Mouse (Mus musculus): ENCODE measurements around the gene Pdgfb.

The Pdgfb gene

DNA sequence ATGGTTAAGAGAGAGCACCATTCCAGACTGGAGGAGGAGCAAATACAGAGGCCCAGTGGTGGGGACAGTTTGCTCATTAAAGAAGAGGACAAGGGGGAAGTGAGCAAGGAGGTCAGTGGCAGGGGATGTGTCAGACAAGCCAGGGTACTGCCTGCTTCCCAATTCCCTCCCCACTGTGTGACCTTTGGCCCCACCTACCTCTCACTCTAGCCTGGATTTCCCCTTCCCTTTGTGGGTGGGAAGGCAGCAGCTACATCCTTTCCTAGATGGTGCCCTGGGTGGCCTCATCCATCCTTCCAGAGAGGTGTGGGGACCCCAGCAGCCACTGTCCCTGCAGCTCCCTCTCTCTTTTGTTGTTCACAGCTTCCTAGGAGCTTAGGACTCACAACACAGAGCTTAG lies 20.1 kb upstream of the Pdgfb start:
- no peak for DNase-seq (ENCODE audit: low spot score in 2 of 2)

DNA sequence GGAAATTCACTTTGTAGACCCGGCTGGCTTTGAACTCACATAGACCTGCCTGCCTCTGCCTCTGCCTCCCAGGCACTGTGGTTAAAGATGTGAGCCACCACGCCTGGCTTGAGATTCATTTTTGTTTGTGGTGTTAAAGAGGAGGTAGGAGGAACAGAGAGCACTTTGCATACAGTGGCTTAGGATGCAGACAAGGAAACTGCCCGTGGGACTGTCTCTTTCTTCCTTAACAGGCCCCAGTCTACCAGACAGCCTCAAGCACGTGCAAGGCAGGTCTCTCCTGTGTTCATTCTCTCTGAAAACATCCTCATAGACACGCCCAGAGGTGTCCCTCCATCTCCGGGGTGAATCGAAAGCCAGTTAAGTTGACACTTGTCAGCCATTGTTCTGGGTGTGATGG lies 19.6 kb upstream of the Pdgfb start:
- no peak for DNase-seq (ENCODE audit: low spot score in 2 of 2)

DNA sequence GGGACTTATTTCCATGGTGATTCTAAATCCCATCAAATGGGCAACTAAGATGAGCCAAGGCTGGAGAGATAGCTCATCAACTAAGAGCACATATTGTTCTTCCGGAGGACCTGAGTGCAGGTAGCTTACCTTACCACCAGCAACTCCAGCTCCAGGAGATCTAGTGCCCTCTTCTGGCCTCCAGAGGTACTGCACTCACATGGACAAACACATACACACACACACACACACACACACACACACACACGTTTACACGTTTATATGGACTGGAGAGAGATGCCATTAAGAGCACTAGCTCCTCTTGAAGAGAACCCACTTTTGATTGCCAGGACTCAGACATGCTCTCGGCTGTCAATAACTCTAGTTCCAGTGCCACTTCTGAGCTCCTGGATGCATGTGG lies 16.4 kb upstream of the Pdgfb start:
- no peak for DNase-seq (ENCODE audit: low spot score in 2 of 2)

DNA sequence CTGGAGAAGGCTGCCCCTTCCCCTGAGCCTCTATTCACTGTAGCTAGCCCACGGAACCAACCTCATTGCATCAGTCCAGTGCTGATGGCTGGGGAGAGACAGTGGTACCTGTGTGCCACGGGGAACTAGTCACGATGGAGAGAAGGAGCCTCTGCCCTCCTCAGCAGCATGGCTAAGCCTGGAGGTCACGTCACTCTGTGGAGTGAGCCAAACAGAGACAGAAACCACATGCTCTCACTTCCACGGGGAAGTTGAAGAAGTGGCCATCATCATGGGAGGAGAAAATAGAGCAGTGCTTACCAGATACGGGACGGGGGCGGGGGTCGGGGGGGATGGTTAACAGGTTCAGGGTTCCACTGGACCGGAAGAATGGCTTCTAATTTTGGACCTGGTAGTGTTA lies 15.6 kb upstream of the Pdgfb start:
- DNase-seq (ENCODE audit: low spot score in 2 of 2), result no peak

DNA sequence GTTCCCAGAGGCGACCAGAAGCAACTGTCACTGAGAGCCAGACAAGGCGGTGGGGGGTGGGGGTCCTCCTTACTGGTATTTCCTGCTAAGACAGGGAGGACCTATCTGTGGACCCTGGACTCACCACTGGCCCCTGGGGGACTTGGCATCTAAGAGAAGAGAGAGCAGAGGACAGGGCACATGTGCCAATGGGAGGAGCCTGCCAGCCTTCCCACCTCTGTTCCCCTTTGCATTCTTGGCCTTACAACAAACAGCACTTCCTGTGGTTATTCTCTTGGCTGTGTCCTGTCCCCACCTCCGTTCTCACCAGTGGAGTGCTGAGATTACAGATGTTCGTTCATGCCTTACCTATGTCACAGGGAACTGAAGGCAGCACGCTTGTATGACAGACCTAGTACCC lies 14.1 kb upstream of the Pdgfb start:
- DNase-seq (ENCODE audit: low spot score in 2 of 2), result no peak

DNA sequence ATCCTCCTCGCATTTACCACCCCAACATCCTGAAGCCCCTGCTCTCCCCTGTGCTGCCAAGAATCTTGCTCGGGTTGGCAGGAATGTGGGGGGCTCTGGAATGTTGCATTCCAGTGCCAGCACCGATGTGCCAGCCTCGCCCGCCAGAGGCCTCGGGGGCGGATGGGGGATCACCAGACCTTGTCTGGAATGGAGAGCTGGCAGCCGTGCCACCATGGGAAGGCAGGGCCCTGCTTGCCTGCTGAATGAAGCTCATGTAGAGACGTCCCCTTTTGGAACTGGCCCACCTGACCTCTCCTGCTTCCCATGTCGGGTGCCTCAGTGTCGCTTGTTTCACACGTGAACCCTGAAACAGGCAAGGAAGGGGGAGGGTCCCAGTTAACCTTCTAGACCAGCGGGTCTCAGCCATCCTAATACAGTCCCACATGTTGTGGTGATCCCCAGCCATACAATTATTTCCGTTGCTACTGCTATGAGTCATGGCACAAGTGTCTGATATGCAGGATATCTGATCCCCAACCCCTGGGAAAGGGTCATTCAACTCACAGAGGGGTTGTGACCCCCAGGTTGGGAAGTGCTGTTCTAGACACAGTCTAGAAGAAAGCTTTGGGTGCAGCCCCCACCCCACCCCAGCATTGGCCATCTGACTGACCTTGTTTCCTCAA lies 12.0 kb upstream of the Pdgfb start:
- DNase-seq (ENCODE audit: low spot score in 2 of 2), result no peak

DNA sequence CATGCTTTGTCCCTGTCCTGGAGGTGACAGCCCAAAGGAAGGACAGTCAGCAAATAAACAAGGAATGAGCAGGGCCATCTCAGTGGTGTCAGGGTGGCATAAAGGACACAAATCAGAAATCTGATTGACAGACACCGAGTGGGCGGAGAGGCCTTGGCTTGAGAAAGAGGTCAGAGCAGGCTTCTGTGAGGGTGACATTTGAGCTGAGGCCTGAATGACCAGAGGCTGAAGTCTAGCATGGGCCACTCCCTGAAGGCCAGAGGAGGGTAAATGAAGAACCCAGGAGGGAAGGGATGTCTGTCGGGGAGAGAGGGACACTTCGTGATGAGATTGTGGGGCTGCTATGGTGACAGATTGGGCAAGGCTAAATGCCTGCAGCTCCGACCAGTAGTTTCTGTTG lies 11.3 kb upstream of the Pdgfb start:
- DNase-seq (ENCODE audit: low spot score in 2 of 2), result no peak

DNA sequence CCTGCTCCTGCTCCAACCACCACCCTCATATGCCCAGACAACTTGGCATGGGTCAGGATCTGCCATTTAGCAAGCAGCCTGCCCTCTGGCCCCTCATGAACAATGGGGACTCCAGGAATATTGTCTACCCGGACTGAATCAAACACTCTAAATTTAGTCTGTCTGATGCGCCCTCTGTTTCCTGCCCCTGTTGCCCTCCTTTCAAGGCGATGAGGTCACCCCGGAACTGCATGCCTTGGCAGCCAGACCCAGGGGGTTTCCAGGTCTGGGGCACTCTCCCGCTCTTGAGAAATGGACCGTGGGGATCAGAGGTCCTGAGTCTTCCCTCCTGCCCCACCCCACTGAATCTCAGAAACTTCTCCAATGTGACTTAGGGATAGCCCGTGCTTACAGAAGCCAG lies 10.8 kb upstream of the Pdgfb start:
- no peak for DNase-seq (ENCODE audit: low spot score in 2 of 2)

DNA sequence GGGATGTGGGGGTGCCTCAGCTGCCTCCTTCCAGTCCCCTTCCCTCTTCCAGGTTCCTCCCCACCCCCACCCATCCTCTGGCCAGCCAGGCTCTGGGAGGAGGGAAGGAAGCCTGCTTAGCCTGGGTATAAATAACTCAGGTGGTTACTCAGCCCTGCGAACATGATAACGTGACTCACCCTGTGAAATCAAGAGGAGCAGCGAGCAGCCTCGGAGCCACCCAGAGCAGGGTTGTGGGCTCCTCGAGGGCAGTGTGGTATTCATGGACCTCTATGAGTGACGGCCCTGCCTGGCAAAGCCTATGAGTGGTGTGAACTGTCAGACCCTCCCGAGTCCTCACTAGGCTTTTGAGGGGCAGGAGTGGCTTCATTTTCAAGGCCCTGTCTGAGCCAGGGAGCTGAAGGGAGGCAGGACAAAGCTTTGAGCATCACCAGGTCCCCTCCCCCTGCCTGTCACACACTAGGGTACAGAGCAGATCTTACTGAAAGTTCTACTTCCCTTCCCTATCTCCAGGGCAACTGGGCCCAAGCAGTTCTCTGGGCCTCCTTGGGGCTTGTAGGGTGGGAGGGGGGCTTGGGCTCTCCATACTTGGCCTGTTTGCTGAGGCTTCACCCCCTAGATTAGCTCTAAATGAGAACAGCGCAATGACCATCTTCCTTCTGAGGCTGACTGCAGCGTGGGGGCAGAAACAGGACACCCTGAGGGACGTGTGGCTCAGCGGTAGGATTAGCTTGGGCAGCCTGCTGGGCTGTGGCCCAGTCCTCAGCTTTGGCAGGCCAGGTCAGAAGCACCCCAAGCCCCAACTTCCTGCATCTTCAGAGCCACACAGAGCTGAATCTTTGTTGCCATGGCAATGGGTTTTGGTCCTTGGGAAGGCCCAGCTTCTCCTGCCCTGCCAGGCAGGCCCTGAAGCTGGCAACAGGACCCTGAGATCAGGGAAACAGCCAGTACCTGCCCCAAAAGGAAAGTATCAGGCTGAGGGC lies 9.8 kb upstream of the Pdgfb start:
- DNase-seq (ENCODE audit: low spot score in 2 of 2), result peak in 1 of 2 experiments; percentile 70

DNA sequence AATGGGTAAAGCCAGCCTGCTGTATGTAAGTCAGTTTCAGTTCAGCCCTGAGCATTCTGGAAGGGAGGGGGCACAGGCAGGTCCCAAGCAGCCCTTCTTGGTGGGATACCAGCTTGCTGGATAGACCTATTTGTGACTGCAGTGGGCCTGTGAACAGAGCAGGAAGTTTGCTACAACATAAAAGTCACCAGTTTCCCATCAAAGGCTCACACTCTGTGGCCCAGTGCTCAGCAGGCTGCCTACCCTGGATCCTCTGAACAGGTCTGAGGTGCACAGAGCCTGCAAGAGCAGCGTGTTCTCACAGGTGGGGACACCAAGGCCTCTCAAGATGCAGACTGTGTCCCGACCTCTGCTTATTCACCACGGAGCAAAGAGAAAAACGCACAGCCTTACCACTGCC lies 5.7 kb upstream of the Pdgfb start:
- DNase-seq (ENCODE audit: low spot score in 2 of 2), result no peak

DNA sequence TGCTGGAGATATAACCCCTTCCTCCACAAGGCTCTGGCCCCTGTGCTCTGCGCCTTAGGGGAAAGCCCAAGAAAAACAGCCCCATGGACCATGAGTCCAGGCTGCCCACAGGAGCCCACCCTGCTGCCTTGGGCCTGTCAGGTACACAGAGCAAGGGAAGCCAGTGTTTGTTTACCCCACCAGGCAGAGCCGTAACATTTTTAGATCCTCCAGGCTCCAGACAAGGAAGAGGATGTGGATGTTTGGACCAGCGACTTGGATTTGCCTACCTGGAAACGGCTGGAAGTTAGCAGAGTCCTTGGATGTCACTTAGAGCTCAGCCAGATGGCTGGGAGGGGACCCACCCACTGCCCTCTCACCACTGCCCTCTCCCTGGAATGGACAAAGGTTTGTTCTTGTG lies 4.8 kb upstream of the Pdgfb start:
- no peak for DNase-seq (ENCODE audit: low spot score in 2 of 2)

DNA sequence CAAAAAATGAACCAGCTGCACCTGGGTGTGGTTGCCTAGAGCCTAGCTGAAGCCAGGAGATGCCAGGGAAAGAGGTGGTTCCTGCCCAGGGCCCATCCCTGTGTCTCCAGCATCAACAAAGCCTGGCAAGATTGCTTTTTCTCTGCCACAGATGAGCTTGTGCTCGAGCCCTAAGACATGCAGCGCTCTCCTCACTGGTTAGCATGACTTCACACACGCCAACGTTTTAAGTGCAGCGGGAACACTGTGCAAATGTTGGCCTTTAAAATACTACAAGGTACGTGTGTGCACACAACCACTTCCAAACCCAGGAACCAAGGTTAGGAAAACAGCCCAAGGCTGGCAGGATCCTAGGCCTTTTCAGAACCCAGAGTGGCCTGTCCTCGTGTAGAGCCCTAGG lies 4.4 kb upstream of the Pdgfb start:
- DNase-seq (ENCODE audit: low spot score in 2 of 2), result no peak

DNA sequence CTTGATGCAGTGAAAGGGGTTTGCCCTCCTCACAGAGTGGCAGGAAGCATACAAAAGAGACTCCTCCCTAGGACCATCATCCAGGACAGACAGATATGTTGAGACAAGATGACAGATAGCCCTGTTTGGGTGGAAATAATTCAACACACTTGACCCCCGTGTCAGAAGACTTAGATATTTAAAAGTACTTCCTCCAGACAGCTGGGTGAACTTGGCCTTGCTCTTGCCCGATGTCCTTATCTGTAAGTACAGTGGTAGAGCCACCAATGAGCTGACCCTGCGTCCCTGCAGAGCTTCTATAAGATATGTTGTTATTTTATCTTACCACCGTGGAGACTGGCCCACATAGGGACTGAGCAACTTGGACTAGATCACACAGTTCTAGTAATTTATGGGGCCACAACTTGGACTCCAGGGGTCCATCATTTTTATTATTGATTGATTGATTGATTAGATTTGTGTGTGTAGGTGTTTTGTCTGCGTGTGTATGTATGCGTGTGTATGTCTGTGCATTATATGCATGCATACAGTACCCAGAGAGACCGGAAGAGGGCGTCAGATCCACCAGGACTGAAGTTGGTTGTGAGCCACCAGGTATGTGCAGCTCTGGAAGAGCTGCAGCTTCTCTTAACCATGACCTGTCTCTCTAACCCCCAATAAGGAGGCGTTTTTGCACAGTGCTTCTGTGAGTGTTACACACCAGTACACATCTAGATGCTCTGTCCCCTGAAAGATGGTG lies 2.0 kb upstream of the Pdgfb start:
- DNase-seq (ENCODE audit: low spot score in 2 of 2), result no peak

DNA sequence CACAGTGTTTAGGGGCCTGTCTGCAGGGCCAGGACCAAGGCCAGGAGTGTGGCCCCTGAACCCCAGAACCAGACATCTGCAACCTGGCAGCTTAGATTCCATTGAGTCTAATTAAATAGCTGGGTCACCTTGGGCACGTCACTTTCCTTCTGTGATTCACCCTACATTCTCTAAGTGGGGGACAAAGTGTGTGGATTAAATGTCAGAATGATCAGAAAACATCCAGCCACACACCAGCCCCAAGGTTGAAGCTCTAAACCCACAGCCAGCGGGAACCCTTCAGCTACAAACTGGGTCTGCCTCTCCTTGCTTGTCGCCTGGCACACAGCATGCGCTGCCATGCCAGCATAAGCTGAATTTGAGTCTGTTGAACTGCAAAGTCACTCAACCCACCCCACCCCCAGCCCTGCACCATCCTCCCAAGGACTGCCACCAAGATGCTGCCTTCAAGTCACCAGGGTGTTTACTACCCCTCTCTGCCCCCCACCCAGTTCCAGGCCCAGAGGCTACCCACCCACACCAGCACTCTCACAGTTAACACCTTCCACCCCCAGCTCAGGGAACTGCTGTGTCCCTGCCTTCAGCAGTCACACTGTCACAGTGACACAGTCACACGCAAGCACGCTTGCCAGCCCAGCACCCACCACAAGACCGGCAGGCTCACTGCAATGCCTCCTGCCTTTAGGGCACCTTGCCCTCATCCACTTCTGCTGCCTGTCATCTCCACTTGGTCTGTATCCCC lies 605 bp upstream of the Pdgfb start:
- DNase-seq (ENCODE audit: low spot score in 2 of 2), result no peak

DNA sequence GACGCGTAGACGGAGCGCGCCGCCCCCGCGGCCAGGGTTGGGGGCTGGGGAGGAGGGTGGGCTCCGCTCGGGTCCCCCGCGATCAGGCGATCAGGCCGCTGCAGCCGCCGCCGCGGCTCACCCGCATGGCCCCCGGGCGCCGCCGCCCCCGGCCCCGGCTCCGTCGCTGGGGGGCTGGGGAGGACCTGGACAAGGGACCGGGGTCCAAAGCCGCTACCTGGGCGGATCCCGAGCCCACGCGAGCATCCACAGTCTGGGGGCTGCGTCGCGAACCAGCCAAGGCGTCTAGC lies 801 bp downstream of the Pdgfb start:
- DNase-seq (ENCODE audit: low spot score in 2 of 2), result no peak

DNA sequence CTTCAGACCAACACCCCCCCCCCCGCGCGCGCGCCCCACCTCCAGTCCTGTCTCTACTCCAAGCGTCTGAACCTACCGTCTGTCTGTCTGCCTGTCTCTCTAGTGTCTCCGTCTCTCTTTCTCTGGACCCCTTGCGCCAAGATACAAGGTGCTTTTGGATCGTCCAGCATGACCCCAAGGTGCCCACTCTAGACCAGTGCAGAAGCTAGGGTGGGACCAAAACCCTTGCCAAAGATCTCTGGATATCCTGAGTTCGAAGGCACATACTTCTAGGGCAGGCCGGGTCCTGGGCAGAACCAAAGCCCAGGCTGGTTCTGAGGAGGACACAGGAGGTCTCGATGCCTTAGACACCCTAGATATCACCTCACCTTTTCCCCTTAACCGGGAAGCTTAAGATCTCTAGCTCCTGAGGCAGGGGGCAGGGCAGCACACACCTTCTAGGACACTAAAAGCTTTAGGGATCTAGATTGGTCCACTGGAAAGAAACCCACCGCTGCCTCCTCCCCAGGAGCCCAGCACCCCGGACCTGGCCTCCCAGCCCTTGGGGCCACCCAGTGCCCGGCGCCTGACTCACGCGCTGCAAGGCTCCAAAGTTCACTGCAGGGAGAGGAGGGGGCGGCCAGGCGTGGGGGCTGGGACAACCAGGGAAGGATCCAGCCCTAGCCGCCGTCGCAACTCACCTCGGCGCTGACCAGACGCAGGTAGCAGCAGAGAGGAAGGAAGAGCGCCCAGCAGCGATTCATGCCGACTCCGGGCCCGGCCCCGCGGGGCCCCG lies 1.3 kb downstream of the Pdgfb start:
- DNase-seq (ENCODE audit: low spot score in 2 of 2), result no peak

DNA sequence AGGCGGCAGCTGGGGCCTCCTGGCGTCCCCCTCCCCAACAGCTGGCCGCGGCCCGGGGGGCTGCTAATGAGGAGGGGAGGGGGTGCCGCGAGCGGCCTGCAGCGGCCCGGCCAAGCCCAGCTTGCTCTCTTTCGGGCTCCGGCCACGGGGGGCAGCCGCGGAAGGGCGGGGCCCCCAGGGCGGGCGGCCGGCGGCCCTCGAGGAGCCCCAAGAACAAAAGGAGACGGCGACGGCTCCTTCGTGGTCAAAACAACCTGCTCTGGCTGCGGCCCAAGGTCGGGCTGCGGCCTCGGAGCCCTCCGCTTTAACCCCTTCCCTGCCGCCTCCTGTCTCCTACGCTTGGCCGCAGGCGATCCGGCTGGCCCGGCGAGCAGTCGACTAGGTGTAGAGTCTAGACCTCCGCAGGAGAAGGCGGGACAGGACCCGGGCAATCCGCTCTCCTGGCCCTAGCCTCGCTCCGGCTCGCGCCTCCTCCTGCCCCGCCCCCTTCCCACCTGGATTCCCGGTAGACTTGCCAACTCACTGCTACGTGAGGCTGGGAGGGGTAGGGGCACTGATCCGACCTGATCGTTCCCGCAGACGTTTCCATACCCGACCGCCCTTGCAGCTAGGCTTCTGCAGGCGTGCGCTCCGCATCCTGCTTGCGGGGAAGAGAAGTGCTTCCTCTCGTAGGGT lies 2.1 kb downstream of the Pdgfb start:
- peak; percentile 40 to 63 for DNase-seq (ENCODE audit: low spot score in 2 of 2)

DNA sequence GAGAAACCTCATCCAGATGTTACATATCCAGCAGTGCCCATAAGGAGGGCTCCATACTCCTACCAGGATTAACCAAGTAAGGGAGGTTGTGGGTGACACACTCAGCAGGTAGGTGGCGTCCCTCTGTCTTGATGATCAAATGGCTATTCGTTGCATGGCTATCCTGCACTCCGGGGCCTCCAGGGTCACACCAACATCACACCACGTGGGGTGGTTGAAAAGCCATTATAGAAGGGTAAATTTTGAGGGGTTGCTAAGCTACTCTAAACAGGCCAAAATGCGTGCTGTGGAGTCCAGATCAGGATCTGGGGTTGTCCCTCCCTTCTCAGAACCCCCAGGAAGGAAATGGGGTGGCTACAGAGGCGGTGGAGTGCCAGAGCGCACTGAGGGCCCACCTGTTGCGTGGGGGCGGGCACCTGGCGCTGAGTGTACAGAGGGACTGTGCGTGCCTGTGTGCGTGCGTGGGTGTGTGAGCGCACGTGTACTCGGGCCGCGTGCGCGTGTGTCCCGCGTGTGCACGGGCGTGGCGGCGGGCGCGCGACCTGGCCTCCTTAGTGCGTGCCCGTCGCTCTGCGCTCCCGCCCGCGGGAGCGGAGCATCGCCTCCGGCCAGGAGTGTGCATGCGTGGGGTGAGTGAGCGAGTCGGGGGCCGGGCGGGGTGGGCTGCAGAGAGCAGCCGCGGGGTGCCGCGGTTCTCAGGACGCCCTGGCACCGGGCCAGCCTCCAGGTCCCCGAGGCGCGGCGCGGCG lies 2.8 kb downstream of the Pdgfb start:
- DNase-seq (ENCODE audit: low spot score in 2 of 2), result peak in 1 of 2 experiments; percentile 39

DNA sequence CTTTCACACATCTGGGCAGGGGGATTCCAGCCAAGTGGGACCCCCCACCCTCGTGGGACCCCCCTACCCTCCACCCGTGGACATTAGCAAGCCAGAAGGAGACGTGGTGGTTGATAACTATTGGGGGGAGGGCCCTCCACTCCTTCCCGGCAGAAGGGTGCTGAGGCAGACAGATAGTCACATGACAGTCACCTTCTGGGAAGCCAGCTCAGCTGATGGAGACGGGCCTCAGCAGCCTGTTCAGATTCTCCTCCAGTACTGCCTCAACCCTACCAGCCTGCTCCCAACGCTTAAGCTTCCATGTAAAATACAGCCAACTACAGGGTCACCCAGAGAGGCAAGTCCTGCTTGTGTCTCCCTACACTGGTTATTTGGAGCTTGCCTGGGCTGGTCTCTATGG lies 3.6 kb downstream of the Pdgfb start:
- no peak for DNase-seq (ENCODE audit: low spot score in 2 of 2)

DNA sequence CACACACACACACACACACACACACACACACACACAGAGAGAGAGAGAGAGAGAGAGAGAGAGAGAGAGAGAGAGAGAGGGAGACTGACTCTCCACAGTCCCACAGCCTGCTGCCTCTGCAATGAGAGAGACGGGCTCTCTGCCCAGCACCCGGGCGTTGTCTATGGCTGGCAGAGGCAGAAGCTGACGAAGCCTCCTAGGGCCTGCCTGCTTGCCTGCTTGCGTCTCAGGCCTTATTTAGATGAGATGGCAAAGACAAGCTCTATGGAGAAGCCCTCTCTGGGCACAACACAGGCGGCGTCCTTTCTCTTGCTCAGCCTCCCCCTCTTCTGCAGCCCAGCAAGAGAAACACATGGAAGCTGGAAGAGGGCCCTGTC lies 4.6 kb downstream of the Pdgfb start:
- peak in 1 of 2 experiments; percentile 45 for DNase-seq (ENCODE audit: low spot score in 2 of 2)

Data from heart, adult 9 months (tissue).